Mouse (Mus musculus) limb, embryonic 15.5 days (tissue): ENCODE data around the gene Rpl36a. TPM values are rescaled to one million over a fixed set of nuclear protein-coding genes. Genes with fewer than 3 reads are reported as not detected.
A peak's percentile ranks its signal among the peaks of the same experiment; 100 is the strongest.
"Not testable (repeated sequence)": the region's sequence is repeated elsewhere in the genome, so short reads cannot be mapped to it uniquely, and the experiment has no call there.

ENCODE experiments used
- ATAC-seq: fragments of 200-750 bp; cut with Nextera tagmentation; 2 replicates; pipeline ENCODE4 v1.8.0; 2017; ENCODE audit warnings: low read depth, moderate TSS enrichment; ENCODE audit not compliant: insufficient number of reproducible peaks, low FRiP score, low TSS enrichment
- H3K27ac ChIP-seq: fragments of 300-500 bp; sonication (generic); 2 replicates; pipeline ENCODE4 v1.5.1; 2015; ENCODE audit warnings: moderate library complexity, mild to moderate bottlenecking, inconsistent platforms
- H3K27me3 ChIP-seq: fragments of 300-500 bp; sonication (generic); 2 replicates; pipeline ENCODE4 v1.6.1; 2015; ENCODE audit warnings: inconsistent platforms
- H3K36me3 ChIP-seq: fragments of 300-500 bp; sonication (generic); 2 replicates; pipeline ENCODE4 v1.6.1; 2015; ENCODE audit warnings: inconsistent platforms
- H3K4me1 ChIP-seq: fragments of 300-500 bp; sonication (generic); 2 replicates; pipeline ENCODE4 v1.6.1; 2015; ENCODE audit warnings: inconsistent platforms
- H3K4me2 ChIP-seq: fragments of 300-500 bp; sonication (generic); 2 replicates; pipeline ENCODE4 v1.6.1; 2015; ENCODE audit warnings: mild to moderate bottlenecking, inconsistent platforms
- H3K4me3 ChIP-seq: fragments of 300-500 bp; sonication (generic); 2 replicates; pipeline ENCODE4 v1.5.1; 2015; ENCODE audit warnings: mild to moderate bottlenecking, inconsistent platforms
- H3K9ac ChIP-seq: fragments of 300-500 bp; sonication (generic); 2 replicates; pipeline ENCODE4 v1.6.1; 2015; ENCODE audit warnings: inconsistent platforms
- H3K9me3 ChIP-seq: fragments of 300-500 bp; sonication (generic); 2 replicates; pipeline ENCODE4 v1.6.1; 2016; ENCODE audit warnings: inconsistent platforms
- WGBS: fragments of 180-500 bp; shearing (Covaris S2); methylation state at CpG from one replicate; pipeline ENCODE4 v1.1.7; 2015; 5-methylcytosine and 5-hydroxymethylcytosine counted together
- polyA plus RNA-seq: library from polyadenylated mRNA; unstranded; fragments of >200 nt; fragmentation: Nextera tagmentation; extraction: Ambion mirVana; gene quantifications from 2 replicates; pipeline ENCODE4 v1.2.1, GENCODE M21; 2015

Rpl36a gene
- 338 and 416 TPM in 2 replicates for polyA plus RNA-seq

DNA sequence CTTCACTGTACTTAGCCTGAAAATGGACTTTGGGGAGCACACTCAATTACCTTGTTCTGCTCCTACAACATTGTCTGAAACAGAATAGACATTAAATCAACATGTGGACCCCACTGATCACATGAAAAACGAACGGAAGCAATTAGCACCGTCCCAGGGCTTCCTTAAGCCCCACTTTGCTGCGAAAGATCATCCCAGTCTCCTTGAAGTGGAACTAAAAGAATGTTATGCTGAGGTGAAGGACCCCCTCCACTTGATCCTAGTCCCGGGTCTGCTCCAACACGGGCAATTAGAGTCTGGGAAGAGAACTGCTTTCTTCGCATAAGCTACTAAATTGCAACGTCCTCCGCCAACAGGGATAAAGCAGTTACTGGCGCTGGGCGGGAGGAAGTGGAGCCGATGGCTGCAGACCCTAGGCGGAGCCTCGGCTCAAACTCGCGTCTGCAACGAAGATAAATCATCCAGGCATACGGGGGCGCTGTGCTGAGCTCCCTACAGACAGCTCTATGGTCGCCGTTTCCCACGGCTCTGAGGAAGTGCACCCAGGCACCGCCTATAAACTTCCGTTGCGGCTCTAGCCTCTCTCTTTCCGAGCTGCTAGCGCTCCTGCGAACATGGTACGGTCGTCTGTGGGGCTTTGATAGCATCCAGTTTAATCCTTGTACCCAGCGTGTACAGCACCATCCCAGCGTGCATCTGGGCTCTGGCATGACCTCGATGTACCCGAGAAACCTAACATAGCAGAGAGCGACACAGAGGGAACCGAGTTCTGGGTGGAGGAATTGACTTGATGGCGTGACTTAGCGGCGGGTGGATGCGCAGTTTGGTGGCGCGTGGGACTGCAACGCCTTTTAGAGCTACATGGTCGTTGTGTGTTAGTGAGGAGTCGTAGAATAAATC is at the start of gene Rpl36a:
Rpl36a (plus strand) TSS at position 552 of the 900 bp plus-strand sequence.
- 15% methylated on average over 45 of the region's 45 CpGs for WGBS
- H3K27ac ChIP-seq = peak within 1 kb of the TSS; percentile 90
- peak within 1 kb of the TSS; percentile 40 for H3K9ac ChIP-seq
- H3K9me3 ChIP-seq = no peaks in the 10 kb centered on the region
- peaks cover 8% of the 10 kb centered on the region; the same call in 1 of the 2 replicates for H3K36me3 ChIP-seq
- peak within 1 kb of the TSS; percentile 48 for H3K4me3 ChIP-seq
- H3K4me1 ChIP-seq = no peaks in the 10 kb centered on the region
- no peaks in the 10 kb centered on the region; the same call in 1 of the 2 replicates for H3K27me3 ChIP-seq
- peak within 1 kb of the TSS; percentile 44 for H3K4me2 ChIP-seq
- peak; percentile 94 for ATAC-seq

GRCm38 (mm10) chrX:134539795-134540194 is 45.7 kb upstream of the Rpl36a start:
- not testable (repeated sequence) for H3K27me3 ChIP-seq, H3K9me3 ChIP-seq, H3K27ac ChIP-seq, H3K4me3 ChIP-seq, ATAC-seq, H3K36me3 ChIP-seq, H3K4me1 ChIP-seq, H3K4me2 ChIP-seq, H3K9ac ChIP-seq
- WGBS = 82% methylated on average over 10 of the region's 10 CpGs

- no peaks in the 10 kb centered on the region for H3K9me3 ChIP-seq
- WGBS = 30% methylated on average over 12 of the region's 12 CpGs
- peak overlapping the region; percentile 65 for H3K27ac ChIP-seq
- ATAC-seq = no peak
- peak overlapping the region; percentile 53 for H3K4me3 ChIP-seq
- H3K4me2 ChIP-seq = peak overlapping the region; percentile 50
- H3K9ac ChIP-seq = peak overlapping the region; percentile 33; the same call in 1 of the 2 replicates
- no peaks in the 10 kb centered on the region for H3K27me3 ChIP-seq
- peaks cover 5% of the 10 kb centered on the region; the same call in 1 of the 2 replicates for H3K36me3 ChIP-seq
- H3K4me1 ChIP-seq = no peaks in the 10 kb centered on the region
Measured at GRCm38 (mm10) chrX:134540414-134541135, 44.9 kb upstream of the Rpl36a start.

DNA sequence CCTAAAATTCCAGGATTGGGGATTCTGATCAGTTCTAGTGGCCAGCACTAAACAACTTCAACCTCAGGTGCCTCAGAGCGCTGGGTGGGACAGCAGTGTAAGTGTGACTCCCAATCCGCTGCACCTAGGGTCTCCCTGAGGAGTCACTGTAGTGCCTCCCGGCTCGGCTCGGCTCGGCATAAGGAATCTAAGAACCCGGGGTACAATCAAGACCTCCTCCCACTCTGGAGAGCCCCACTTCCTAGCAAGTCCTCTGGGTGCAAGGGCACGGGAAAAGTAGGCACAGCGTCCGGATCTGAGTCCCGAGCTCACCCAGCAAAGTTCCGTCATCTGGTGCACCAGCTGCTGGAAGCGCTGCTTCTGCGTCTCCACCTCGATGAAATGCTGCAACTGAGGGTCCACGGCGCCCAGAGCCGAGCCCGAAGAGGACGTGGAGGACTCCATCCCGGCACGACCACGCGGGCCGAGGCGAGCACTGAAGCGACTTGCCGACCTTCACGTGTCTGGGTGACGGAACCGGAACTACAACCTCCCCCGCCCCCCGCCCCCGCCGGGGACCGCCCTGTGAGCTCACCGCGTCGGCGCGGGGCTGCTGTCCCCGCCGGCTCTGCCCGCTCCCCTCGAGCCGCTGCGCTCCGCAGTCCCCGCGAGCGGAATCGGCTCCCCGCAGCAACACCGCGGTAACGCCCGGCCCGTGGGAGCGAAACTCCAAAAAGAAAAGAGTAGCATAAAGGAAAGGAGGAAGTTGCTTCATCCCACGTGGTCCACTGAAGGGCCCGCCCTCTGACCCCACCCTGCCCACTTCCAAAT is 44.1 kb upstream of the Rpl36a start, which contains the start of gene Timm8a1:
Timm8a1 (minus strand) TSS at position 721 of the 810 bp plus-strand sequence.
- Histone ChIP-seq H3K9ac (peak within 1 kb of the TSS; percentile 33; the same call in 1 of the 2 replicates), H3K9me3 (no peaks in the 10 kb centered on the region), H3K4me3 (peak within 1 kb of the TSS; percentile 53), H3K4me1 (no peaks in the 10 kb centered on the region), H3K27ac (peak within 1 kb of the TSS; percentile 89), H3K36me3 (0 out of 2 replicates have a peak, but pooled peaks cover 2% of the 10 kb centered on the region), H3K27me3 (no peaks in the 10 kb centered on the region), H3K4me2 (peak within 1 kb of the TSS; percentile 50)
- peak; percentile 85 for ATAC-seq
- WGBS = 9% methylated on average over 50 of the region's 61 CpGs

GRCm38 (mm10) chrX:134541955-134542308 is 43.5 kb upstream of the Rpl36a start:
- H3K9ac ChIP-seq = no peak overlapping the region
- no peak for ATAC-seq
- H3K4me2 ChIP-seq = peak overlapping the region; percentile 33
- H3K4me3 ChIP-seq = peak overlapping the region; percentile 53
- H3K27me3 ChIP-seq = no peaks in the 10 kb centered on the region
- no peaks in the 10 kb centered on the region for H3K36me3 ChIP-seq
- no peaks in the 10 kb centered on the region for H3K4me1 ChIP-seq
- WGBS = 23% methylated on average over 6 of the region's 6 CpGs
- no peaks in the 10 kb centered on the region for H3K9me3 ChIP-seq
- H3K27ac ChIP-seq = peak overlapping the region; percentile 89

DNA sequence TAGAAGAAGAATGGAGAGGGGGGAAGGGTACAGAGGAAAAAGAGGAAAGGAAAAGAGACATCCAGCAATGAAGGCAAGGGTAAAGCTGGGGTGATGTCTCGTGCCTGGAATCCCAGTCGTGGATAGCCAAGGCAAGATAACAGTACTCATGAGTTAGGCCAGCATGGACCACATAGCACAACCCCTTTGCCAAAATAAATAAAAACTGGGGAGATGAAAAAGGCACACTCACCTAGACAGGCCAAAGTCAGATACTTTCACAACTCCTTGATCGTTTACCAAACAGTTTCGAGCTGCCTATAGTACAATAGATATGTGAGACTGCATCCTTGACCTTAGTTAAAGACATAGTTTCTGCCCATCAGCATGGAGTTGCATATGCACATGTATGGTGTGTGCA is 38.1 kb upstream of the Rpl36a start:
- Histone ChIP-seq H3K4me1 (no peaks in the 10 kb centered on the region), H3K4me2 (no peak overlapping the region), H3K27ac (no peak overlapping the region), H3K9me3 (no peaks in the 10 kb centered on the region), H3K27me3 (no peaks in the 10 kb centered on the region), H3K4me3 (no peak overlapping the region), H3K9ac (no peak overlapping the region), H3K36me3 (no peaks in the 10 kb centered on the region)
- 89% methylated on average over 4 of the region's 4 CpGs for WGBS
- no peak for ATAC-seq

DNA sequence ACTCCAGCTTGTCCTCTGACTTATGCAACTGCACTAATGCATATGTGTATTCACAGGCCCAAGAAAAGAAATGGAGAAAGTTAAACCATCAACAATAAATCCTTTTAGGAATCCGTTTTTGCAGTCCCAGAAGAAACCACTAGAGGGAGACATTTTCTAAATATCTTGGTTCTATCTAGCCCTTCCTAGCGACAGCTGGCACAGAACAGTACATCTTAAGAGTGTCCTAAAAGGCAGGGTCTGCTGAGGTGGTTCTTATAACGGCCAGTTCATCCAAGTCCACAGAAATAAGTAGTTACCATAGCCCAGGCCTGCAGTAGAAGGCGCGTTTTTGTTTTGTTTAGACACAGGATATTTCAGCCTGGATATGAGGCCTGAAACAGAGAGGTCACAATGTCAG is 34.6 kb upstream of the Rpl36a start:
- H3K27ac ChIP-seq = no peak overlapping the region
- no peak for ATAC-seq
- WGBS = 18% methylated on average over 5 of the region's 5 CpGs
- H3K27me3 ChIP-seq = no peaks in the 10 kb centered on the region
- H3K9ac ChIP-seq = no peak overlapping the region
- no peak overlapping the region for H3K4me2 ChIP-seq
- no peaks in the 10 kb centered on the region for H3K36me3 ChIP-seq
- H3K4me1 ChIP-seq = no peaks in the 10 kb centered on the region
- H3K9me3 ChIP-seq = no peaks in the 10 kb centered on the region
- H3K4me3 ChIP-seq = no peak overlapping the region

DNA sequence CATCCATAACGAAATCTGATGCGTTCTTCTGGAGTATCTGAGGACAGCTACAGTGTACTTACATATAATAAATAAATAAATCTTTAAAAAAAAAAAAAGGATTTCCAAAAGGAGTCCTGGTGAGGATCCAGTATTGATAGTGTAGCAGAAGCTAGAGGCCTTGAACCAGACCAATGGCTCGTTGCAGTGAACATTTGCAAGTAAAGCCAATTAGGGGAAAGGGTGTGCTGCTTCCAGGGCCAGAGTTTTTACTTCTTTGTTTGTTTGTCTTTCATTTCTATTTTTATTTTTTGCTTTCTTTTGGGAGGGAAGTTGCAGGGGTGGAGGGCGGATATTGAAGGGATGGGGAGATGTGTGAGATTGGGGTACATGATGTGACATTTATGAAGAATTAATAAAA is 32.1 kb upstream of the Rpl36a start:
- no peak overlapping the region for H3K4me2 ChIP-seq
- H3K9me3 ChIP-seq = no peaks in the 10 kb centered on the region
- H3K27me3 ChIP-seq = no peaks in the 10 kb centered on the region
- no peaks in the 10 kb centered on the region for H3K4me1 ChIP-seq
- H3K9ac ChIP-seq = no peak overlapping the region
- H3K27ac ChIP-seq = no peak overlapping the region
- WGBS = 89% methylated on average over 4 of the region's 4 CpGs
- no peaks in the 10 kb centered on the region for H3K36me3 ChIP-seq
- no peak for ATAC-seq
- H3K4me3 ChIP-seq = no peak overlapping the region

GRCm38 (mm10) chrX:134554425-134554824 is 31.0 kb upstream of the Rpl36a start:
- no peak overlapping the region for H3K4me2 ChIP-seq
- H3K9ac ChIP-seq = no peak overlapping the region
- ATAC-seq = no peak
- H3K27me3 ChIP-seq = no peaks in the 10 kb centered on the region
- no peak overlapping the region for H3K27ac ChIP-seq
- 74% methylated on average over 6 of the region's 6 CpGs for WGBS
- no peaks in the 10 kb centered on the region for H3K9me3 ChIP-seq
- no peak overlapping the region for H3K4me3 ChIP-seq
- H3K4me1 ChIP-seq = no peaks in the 10 kb centered on the region
- H3K36me3 ChIP-seq = no peaks in the 10 kb centered on the region

DNA sequence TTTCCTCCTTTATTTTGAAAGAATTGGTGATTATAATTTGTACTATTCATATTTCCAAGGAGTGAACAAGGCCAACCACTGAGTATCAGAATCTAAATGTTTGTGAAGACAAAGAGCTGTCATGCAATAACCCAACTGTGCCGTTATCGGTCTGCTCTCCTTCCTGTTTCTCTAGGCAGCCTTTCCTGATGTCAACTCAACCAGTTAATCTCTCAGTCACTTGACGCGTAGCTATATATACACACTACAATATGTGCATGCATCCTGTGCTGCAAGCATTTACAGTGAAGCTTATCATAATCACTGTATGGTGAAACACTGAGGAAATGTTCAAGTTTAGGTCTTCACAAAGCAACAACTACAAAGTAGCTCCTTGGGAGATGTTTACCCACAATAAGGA is 21.1 kb upstream of the Rpl36a start:
- Histone ChIP-seq H3K4me1 (no peaks in the 10 kb centered on the region), H3K27ac (no peak overlapping the region), H3K9ac (no peak overlapping the region), H3K4me2 (no peak overlapping the region), H3K4me3 (no peak overlapping the region), H3K36me3 (no peaks in the 10 kb centered on the region), H3K27me3 (no peaks in the 10 kb centered on the region), H3K9me3 (no peaks in the 10 kb centered on the region)
- WGBS = 84% methylated on average over 4 of the region's 4 CpGs
- no peak for ATAC-seq

DNA sequence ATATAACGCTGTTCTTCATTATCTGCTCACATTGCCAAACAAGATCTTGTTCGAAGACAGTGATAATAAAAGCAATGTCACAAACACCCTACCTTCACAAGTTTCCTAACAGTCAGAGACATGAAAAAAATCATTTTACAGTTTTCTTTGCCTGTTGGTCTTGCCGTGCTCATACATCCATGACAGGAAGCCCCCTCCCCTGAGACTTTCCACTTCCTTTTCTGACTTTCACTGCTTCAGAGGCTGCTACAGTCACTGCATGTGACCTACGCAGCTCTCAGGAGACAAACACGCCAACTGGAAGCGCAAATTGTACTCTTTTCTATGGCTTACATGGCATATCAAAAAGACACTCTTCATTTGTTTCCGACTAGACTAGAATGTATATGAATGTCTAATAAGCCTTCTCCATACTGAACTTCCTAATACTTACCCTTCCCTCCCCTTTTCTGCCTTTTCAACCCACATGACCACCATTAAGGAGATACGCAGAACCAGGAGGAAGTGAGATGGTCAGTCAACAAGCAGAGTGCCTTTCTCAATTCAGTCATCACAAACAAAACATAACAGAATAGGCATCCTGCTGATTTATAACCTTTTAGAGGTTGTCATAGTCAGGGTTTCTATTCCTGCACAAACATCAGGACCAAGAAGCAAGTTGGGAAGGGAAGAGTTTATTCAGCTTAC is 18.8 kb upstream of the Rpl36a start:
- no peaks in the 10 kb centered on the region for H3K36me3 ChIP-seq
- no peak for ATAC-seq
- no peaks in the 10 kb centered on the region for H3K4me1 ChIP-seq
- 81% methylated on average over 8 of the region's 8 CpGs for WGBS
- no peak overlapping the region for H3K9ac ChIP-seq
- H3K9me3 ChIP-seq = no peaks in the 10 kb centered on the region
- H3K4me3 ChIP-seq = no peak overlapping the region
- no peaks in the 10 kb centered on the region; the same call in 1 of the 2 replicates for H3K27me3 ChIP-seq
- no peak overlapping the region for H3K27ac ChIP-seq
- no peak overlapping the region for H3K4me2 ChIP-seq
